Mouse (Mus musculus): Measurements from ENCODE around the gene Prrg2.

DNA sequence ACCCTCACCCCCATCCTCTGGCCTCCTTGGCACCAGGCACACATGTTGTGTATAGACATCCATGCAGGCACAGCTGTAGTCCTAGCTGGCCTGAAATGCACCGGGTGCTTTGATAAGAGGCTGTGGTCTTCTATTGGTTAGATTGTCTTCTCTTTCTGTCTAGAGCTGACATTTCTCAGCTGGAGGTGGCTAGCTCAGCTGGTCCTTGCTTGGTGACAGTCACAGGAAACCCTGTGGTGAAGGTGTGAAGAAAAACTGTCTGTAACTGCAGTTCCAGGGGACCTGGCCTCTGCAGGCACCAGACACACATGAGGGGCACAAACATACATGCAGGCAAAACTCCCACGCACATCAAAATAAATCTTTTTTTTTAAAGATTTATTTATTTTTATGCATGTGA lies 7.2 kb upstream of the Prrg2 start:
- no peak for TF ChIP-seq CTCF (IDR thresholded peaks at IDR 0.05; ENCODE audit: borderline replicate concordance, control insufficient read depth, extremely low read depth, insufficient read depth, low read length, poor library complexity)
- TF ChIP-seq POLR2A (IDR thresholded peaks at IDR 0.05; ENCODE audit: control insufficient read depth, extremely low read depth, insufficient read depth, low read length, poor library complexity), result no peak

Data from thymus, adult 2 months (tissue).